Mouse (Mus musculus) embryonic fibroblast, embryonic 13.5 days (primary cell): ENCODE measurements around the gene Gm45234.

ENCODE experiments used
- CTCF ChIP-seq: IDR thresholded peaks from 2 replicates; pipeline ENCODE4 v1.5.1; 2011; ENCODE audit warnings: mild to moderate bottlenecking, control low read depth, low read length, moderate library complexity, borderline replicate concordance; ENCODE audit not compliant: insufficient read depth
- POLR2A ChIP-seq: IDR thresholded peaks from 2 replicates; pipeline ENCODE4 v1.6.1; 2011; ENCODE audit warnings: low read depth, mild to moderate bottlenecking, control low read depth, low read length, moderate library complexity

DNA sequence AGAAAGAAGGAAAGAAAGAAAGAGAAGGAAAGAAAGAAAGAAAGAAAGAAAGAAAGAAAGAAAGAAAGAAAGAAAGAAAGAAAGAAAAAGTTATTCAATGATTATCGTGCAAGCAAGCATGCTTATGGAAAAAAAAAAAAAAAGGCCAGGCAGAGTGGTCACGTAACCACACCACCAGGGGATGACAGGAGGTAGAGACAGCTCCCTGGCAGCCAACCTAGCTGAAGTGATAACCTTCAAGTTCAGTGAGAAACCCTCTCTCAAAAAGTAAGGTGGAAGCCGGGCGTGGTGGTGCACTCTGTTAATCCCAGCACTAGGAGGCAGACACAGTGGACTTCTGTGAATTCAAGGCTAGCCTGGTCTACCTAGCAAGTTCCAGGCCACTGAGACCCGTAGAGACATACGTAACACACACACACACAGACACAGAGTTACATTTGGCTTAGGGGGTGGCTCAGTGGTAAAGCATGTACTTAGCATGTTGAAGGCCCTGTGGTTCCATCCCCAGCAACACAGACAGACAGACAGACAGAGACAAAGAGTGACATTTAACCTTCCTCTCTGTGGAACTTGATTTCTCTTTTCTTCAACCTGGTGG, 32.8 kb downstream of the Gm45234 start:
- TF ChIP-seq POLR2A (no peak), CTCF (no peak)
